Mouse (Mus musculus) embryo, embryonic 9.5 days (tissue): ENCODE data around the gene Hes1.
"Not testable (repeated sequence)": the region's sequence is repeated elsewhere in the genome, so short reads cannot be mapped to it uniquely, and the experiment has no call there.

Source experiments
- DNase-seq: peaks from one replicate; pipeline ENCODE4 v3.0.0-alpha.2; 2017; ENCODE audit errors: extremely low spot score

Hes1 gene

DNA sequence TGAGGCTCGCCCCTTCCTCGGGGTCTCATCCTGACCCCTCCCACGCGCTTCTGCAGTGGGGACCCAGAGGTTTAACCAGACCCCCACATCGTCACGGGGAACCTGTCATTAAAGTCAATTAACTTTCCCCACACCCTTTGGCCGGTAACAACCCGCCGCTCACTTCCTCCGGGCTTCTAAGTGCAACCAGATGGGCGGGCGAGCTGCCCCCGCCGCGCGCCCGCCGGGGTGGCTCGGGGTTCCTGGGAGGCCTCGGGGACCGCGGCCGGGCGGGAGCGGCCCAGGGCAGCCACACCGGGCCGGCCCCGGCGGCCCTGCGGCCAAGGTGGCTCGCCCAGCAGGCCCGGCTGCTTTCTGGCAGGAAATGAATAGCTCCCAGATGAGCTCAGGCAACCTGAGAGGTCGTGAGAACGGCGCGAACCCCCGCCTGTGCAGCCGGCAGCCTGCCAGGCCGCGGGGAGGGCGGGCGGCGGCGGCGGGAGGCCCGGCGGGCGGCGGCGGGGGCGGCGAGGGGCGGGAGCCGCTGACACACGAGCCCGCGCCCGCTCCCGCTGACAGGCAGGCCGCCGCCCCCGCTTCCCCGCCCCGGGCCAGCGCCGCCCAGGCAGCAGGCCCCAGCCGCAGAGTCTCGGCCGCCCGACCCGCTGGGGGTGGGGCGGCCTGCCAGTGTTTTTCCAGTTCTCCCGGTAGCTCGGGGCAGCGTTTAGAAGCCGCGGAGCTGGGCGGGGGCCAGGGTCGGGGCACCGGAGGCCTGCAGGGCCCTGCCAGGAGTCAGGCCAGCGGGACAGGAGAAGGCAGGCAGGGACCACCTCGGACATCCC lies 6.0 kb downstream of the Hes1 start:
- DNase-seq: peak; percentile 86

- no peak for DNase-seq
Measured at GRCm38 (mm10) chr16:30070771-30071191, 6.6 kb downstream of the Hes1 start.

GRCm38 (mm10) chr16:30073317-30073716 lies 9.1 kb downstream of the Hes1 start:
- DNase-seq: no peak

- no peak for DNase-seq
Measured at GRCm38 (mm10) chr16:30081498-30081897, 17.3 kb downstream of the Hes1 start.

GRCm38 (mm10) chr16:30081980-30082379 lies 17.8 kb downstream of the Hes1 start:
- DNase-seq: no peak

DNA sequence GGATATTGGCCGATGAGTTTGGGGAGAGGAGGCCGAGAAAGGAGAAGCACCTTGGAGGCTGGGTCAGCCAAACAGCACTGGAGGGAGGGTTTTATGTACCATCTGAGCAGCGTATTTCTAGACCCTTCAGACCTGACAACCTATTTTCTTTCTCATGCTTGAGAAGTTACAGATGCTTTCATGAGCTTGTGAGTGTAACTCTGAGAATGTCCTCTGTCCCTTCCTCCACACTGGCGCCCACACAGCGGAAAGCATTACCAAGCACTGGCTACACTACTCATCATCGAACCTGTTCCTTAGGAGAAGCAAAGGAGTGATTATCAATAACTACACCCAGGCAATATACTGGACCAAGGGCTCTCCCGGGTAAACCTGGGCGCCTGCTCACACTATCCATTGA lies 18.8 kb downstream of the Hes1 start:
- DNase-seq: no peak

DNA sequence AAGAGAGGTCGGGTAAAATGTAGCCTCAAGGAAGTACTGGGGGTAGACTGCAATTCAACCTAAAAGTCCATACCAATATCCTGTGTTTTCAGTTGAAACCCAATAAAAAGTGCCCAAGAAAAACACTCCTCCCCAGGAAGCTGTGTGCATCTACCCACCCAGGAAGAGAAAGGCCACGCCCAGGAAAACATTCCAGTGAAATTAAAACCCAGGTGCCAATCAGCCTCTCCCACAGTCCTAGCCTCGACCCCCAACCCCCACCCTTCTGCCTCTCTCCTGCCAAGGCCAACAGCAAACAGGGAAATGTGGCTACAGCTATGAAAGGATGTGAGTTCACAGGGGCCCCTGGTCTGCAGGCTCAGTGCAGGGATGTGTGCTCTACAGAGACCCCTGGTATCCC lies 19.4 kb downstream of the Hes1 start:
- no peak for DNase-seq

DNA sequence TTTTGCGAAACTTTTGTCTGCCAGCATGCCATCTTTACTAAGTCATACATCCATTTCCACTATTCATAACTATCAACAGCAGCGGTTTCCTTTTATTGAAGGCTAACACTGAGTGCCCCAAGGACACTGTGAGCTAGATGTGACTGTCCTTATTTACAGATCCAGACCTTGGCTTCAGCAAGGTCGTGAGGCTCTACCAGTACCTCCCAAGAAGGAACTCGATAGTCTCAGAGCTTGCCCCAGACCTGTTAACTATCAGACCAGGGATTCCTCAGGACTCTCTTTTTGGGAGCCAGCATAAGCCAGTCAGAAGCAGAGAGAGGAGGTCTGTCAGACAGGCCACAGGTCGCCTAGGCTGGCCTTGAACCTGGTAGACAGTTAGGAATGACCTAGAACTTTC lies 24.5 kb downstream of the Hes1 start:
- no peak for DNase-seq

DNA sequence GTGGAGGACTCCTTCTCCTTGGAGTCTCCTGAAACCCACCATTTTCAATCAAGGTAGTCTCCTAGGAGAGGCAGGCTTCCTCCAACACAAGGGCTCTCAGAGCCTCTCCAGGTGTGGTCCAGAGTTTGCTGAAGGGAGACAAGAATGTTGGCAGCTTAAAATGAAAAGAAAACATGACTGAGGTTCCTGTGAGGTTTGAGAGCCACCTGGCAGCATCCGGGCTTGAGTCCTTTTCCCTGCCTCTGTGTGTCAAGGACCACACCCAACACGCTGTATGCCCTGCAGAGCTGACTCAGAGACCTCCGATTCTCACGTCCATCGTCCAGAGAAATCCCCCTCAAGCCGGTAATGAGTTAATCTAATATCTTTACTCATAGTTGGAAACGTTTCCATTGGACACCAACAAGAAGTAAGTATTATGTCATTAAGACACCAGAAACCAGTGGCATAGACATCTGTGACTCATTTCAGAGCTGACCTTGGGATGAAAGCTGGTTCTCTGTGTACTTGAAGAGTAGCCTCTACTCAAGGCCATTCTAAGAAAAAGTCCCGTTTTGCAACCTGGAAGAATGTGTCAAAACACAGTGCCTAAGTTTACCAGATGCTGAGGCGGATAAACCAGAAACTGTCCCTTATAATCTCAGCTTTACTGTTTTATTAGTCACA lies 26.1 kb downstream of the Hes1 start:
- DNase-seq: no peak

DNA sequence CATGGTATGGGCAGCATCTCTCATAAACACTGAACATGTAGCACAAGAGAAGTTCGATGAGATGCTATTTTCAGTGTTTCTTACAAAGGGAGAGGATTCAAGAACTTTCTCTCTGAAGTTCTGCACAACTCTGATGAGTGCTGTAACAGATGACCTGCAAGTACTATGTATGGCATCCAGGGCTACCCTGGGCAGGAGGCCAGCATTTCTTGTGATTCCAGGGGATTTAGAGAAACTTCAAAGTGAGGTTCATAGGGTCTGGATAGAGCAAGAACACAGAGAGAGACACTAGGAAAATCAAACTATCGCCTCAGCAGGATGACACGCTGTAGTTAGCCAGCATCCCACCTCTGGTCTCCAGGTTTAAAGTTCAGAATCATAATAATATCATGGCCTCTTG lies 31.9 kb downstream of the Hes1 start:
- no peak for DNase-seq

DNA sequence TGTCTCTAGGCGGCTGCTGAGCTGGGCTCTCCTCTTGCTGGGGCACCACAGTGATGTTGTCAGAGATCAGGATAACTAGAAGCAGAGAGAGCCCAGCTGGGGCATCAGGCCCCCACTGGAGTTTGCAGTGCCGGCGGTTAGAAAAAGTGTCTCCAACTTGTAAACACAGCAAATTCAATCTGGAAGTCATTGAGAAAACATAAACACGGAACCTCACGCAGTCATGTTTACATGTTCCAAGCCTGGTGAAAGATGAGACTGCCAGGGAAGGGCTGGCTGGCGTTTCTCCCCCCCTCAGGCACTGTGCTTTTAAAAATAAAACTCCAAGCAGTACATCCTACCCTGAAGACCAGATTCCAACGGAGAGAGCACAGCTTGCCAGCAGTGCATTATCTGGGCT lies 32.3 kb downstream of the Hes1 start:
- DNase-seq: peak; percentile 45

- no peak for DNase-seq
Measured at GRCm38 (mm10) chr16:30099124-30099523, 34.9 kb downstream of the Hes1 start.

GRCm38 (mm10) chr16:30102149-30102915 lies 38.1 kb downstream of the Hes1 start:
- DNase-seq: peak; percentile 58

DNA sequence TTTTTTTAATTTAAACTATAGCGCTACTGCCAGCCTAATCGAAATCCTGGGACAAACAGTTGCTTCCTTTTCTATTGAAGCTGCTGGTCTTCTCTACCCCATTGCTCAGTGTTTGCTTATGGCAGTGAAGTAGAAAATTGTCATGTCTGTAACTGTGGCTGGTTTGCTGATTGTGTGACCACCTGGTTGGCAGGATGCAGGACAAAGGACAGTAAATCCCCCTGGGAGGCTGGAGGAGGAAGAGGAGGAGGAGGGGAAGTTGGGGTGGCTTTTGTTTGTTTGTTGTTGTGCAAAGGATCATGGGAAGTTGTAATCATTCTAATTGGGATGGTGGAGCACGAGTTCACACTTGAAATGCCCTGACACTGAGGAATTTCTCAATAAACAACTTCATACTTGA lies 38.8 kb downstream of the Hes1 start:
- peak; percentile 50 for DNase-seq

DNA sequence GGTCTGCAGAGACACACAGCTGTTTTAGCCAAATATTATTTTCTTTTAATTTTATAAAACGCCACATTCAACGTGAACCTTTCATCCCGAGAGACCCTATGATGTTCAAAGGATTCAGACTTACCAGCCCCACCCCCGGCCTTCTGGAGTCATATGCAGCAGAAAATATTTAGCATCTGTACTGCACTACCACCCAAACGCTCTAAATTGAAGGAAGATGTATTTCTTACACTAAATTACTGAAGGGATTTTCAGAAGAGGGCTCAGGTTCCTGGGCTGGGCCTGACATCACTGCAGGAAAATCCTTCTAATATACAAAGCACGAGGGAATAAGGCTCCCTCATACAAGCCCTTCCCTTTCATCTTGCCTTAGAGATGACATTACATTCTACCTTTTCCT lies 39.3 kb downstream of the Hes1 start:
- DNase-seq: no peak

DNA sequence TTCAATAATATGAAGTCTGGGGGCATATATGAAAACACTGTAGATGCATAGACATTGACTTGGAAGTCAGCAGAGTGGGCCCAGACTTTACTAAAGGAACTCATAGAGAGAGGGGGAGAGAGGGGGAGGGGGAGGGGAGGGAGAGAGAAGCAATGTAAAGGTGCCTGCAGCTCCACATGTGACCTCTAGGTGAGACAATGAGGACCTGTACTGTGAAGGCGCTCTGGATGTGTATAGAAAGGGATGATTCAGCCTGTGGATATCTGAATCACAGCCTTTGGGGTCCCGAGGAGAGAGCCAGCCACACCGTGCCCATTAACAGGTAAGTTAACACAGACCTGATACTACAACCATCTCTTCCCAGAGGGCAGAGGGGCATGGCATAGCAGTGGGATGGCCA lies 40.2 kb downstream of the Hes1 start:
- no peak for DNase-seq

GRCm38 (mm10) chr16:30105476-30105875 lies 41.3 kb downstream of the Hes1 start:
- DNase-seq: no peak

DNA sequence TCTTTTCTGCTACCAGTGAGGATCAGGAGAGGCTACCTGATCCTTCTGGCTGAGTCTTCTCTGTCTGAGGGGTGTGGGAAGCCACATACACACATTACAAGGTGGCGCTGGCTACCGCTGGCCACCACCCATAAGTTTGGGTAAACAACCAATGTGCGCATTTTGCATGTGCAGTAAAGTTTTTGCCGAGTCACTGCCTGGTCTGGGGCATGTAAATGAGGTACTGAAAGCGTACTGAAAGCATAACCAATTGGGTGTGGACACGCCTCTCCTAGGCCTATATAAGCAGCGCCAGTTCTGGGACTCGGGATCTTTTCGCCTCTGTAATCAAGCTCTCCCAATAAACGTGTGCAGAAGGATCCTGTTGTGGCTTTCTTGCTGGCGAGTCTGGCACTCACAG lies 44.0 kb downstream of the Hes1 start:
- DNase-seq: not testable (repeated sequence)

- DNase-seq: no peak
Measured at GRCm38 (mm10) chr16:30110466-30110865, 46.3 kb downstream of the Hes1 start.

- no peak for DNase-seq
Measured at GRCm38 (mm10) chr16:30111069-30111468, 46.9 kb downstream of the Hes1 start.

DNA sequence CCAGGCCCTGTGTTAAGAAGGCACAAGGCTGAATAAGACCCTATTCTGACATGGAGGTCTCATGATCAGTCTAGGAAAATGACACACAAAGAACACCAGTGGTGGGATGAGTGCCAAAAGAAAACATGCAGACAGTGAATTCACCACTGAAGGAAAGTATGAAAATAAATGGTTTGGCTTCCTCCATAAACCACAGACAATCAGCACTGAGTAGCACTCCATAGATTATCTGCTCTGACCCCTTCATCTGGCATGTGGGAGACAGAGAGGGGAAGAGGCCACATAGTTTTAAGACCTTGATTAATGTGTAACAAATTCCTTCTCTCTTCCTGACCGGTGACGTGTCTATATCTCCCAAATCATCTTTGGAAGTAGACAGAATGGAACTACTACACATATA lies 47.4 kb downstream of the Hes1 start:
- DNase-seq: no peak

DNA sequence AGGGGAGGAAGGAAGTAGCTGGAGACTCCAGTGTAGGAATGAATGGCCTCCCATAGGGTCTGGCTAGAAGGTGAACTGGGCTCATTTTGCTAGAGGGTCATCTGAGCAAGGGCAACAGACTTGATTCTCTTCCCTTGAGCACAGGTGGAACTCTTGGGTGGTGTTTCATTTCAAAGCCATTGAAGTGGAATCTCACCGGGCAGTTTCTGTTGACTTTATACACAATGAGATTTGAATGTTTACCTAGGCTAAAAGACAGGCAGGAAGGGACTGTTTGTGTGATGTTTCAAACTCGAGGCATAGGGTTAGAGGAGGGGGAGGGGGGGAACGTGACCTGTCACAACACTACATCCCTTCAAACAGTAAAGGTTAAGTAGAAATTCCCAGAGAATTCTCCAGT lies 49.0 kb downstream of the Hes1 start:
- DNase-seq: no peak

DNA sequence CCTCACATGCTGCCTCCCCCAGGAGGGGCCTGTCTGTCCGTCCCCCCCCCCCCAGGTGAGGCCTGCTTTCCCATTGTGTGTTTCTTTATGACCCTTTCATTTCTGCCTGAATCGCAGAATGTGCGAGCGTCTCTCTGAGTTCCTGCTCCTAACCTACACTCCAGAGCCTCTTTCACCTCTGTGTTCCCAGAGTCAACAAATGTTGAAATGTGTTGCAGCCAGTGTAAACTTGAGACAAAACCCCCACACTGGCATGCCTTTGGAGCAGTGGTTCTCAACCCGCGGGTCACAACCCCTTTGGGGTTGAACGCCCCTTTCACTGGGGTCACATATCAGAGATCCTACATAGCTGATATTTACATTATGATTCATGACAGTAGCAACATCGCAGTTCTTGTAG lies 49.6 kb downstream of the Hes1 start:
- no peak for DNase-seq
